Mouse (Mus musculus) retina, postnatal 1 day (tissue): ENCODE measurements at regions not wholly inside any gene's neighbourhood (a gene's known extent, or its start where the extent isn't known, plus 50 kb on each side); places are given as distances from the start of the nearest gene placed in this dataset.

ENCODE experiments used
- DNase-seq: peaks from one replicate; pipeline ENCODE4 v3.0.0-alpha.2; 2012

GRCm38 (mm10) chr17:49149896-49150295 lies 217.7 kb downstream of the Lrfn2 start:
- DNase-seq: no peak

GRCm38 (mm10) chr17:49150971-49151422 lies 218.8 kb downstream of the Lrfn2 start:
- DNase-seq: no peak

- peak; percentile 57 for DNase-seq
These were observed 221.8 kb downstream of the Lrfn2 start for GRCm38 (mm10) chr17:49153994-49154393.

GRCm38 (mm10) chr17:49155001-49155515 lies 222.9 kb downstream of the Lrfn2 start:
- no peak for DNase-seq

- DNase-seq: no peak
These were observed 225.4 kb downstream of the Lrfn2 start for GRCm38 (mm10) chr17:49157586-49157985.

- DNase-seq: peak; percentile 53
These were observed 239.3 kb downstream of the Lrfn2 start for GRCm38 (mm10) chr17:49171252-49172047.

GRCm38 (mm10) chr17:49172052-49172799 lies 240.0 kb downstream of the Lrfn2 start:
- peak; percentile 26 for DNase-seq

GRCm38 (mm10) chr17:49172800-49173150 lies 240.6 kb downstream of the Lrfn2 start:
- no peak for DNase-seq

- no peak for DNase-seq
These were observed 246.0 kb downstream of the Lrfn2 start for GRCm38 (mm10) chr17:49177966-49178731.

- peak; percentile 49 for DNase-seq
These were observed 245.7 kb upstream of the Mocs1 start for GRCm38 (mm10) chr17:49182485-49182884.

- DNase-seq: no peak
These were observed 244.2 kb upstream of the Mocs1 start for GRCm38 (mm10) chr17:49183917-49184316.

GRCm38 (mm10) chr17:49185052-49185612 lies 243.0 kb upstream of the Mocs1 start:
- DNase-seq: no peak

GRCm38 (mm10) chr17:49189765-49190164 lies 238.4 kb upstream of the Mocs1 start:
- DNase-seq: peak; percentile 79

GRCm38 (mm10) chr17:49190337-49190736 lies 237.8 kb upstream of the Mocs1 start:
- no peak for DNase-seq

GRCm38 (mm10) chr17:49196046-49196684 lies 232.0 kb upstream of the Mocs1 start:
- DNase-seq: no peak

- no peak for DNase-seq
These were observed 226.7 kb upstream of the Mocs1 start for GRCm38 (mm10) chr17:49201495-49201894.

- DNase-seq: no peak
These were observed 223.1 kb upstream of the Mocs1 start for GRCm38 (mm10) chr17:49205095-49205494.

GRCm38 (mm10) chr17:49205564-49205963 lies 222.6 kb upstream of the Mocs1 start:
- DNase-seq: no peak

- DNase-seq: peak; percentile 53
These were observed 221.5 kb upstream of the Mocs1 start for GRCm38 (mm10) chr17:49206708-49207107.

- peak; percentile 37 for DNase-seq
These were observed 219.8 kb upstream of the Mocs1 start for GRCm38 (mm10) chr17:49208315-49208820.

- no peak for DNase-seq
These were observed 215.2 kb upstream of the Mocs1 start for GRCm38 (mm10) chr17:49212918-49213317.

- DNase-seq: no peak
These were observed 212.9 kb upstream of the Mocs1 start for GRCm38 (mm10) chr17:49215281-49215680.
